Mouse (Mus musculus) ovary, adult 18-20 months (tissue): ENCODE results near the gene Evi2a.

Experiments used
- DNase-seq: peaks from one replicate; pipeline ENCODE4 v3.0.0; 2022; ENCODE audit warnings: low spot score, mixed read lengths

Gene Evi2a

DNA sequence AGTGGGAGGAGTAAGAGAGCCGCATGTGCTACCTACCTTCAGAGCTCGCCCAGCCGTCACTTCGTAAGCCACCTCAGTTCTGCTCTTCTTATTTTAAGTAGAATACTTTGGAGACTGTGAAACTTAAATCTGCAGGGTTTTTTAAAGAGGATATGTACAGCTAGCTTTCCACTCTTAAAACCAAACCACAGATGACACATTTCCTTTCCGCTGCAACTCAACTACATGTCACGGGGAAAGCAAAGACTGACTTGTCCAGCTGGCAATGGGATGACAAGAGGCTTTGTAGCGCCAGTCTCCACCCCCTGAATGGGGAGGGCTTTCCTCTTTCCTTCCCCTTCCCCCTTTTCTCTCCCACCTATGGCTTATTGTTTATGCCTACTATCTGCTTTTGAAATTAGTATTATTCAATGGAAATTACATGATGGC, at the start of gene Evi2a, which contains the start of gene Evi2:
Gene Evi2a, minus strand, starts transcription at position 277 of the 429 bp plus-strand sequence.
Gene Evi2, minus strand, starts transcription at position 257 of the 429 bp plus-strand sequence.
- DNase-seq: no peak

DNA sequence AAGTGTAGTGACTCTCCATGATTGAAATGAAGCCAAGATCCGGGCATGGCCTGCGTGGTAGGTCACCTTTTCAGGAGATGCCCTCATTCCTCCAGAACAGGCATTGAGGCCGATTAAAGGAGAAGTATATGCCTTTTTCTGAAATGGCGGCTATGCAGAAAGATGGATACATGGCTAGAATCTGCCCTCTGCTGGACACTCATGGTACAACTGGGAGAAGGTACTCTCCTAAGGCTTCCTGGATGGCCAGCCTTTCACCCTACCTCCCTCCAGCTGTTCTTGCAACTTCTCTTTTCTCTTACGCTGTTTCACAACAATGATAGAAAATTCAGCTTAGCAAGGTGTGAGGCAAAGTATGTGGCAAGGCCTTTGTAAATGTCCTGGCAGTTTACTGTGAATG, 47.3 kb upstream of the Evi2a start:
- DNase-seq: peak; percentile 19

DNA sequence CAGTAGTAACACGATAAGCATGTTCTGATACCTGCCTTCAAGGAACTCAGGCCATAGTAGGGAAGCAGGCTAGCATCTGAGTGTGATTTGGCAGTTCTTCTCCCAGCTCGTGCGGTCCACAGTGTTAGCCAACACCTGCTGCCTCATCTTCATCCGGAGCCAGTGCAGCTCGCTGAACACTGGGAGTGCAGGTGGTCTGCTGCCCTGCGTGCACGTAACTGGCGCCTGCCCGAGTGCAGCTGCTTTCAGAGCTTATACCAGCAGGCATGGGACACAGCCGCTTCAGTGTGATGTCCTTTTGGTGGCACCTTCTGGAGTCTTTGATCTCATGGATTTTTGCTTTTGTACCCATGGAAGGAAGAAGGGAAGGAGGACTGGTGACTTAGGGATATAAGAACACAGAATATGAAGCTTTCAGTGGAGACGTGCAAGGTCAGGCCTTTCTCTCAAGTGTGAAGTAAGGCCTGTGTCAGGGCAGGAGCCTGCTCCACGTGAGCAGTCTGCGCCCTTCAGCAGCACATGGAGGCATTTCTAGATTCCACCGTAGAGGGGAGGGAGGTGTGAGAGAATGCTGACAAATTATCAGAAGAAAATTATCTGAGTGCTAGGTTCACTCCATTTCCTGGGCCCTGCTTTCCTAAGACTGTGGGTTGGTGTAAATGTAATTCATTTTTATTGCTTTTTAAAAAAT, 45.1 kb upstream of the Evi2a start:
- no peak for DNase-seq

DNA sequence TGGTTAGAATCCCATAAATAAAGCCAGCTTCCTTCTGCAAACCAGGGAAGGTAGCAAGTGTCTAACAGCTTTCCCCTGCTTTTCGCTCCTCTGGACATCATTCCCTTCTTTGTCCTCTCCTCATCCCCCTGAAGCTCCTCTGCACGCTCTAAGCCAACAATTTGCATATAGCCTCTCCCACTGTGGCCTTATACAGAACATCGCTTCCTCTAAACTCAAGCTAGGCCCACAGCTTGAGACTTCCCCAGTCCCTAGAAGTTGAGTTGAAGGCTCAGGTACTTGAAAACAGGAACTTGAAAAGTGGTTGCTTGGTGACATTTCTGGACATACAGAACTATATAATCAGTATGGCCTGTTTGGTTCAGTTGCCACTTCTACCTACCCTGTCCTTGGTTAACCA, 43.4 kb upstream of the Evi2a start:
- DNase-seq: no peak

DNA sequence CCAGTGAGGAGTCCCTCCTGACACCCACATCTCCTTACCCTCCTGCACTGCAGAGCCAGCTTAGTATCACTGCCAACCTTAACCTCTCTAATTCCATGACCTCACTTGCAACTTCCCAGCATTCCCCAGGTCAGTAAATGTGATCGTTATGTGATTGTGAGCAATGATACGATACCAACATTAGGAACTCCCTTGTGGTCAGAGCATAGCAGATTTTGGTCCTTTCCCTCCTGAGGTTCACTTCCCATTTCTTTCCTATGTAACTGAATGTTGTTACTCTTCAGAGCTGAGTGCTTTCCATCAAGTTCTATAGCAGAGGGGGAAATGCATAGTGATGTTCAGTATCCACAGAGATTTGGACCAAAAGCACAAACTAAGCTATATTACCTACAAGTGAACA, 39.9 kb upstream of the Evi2a start:
- DNase-seq: no peak

DNA sequence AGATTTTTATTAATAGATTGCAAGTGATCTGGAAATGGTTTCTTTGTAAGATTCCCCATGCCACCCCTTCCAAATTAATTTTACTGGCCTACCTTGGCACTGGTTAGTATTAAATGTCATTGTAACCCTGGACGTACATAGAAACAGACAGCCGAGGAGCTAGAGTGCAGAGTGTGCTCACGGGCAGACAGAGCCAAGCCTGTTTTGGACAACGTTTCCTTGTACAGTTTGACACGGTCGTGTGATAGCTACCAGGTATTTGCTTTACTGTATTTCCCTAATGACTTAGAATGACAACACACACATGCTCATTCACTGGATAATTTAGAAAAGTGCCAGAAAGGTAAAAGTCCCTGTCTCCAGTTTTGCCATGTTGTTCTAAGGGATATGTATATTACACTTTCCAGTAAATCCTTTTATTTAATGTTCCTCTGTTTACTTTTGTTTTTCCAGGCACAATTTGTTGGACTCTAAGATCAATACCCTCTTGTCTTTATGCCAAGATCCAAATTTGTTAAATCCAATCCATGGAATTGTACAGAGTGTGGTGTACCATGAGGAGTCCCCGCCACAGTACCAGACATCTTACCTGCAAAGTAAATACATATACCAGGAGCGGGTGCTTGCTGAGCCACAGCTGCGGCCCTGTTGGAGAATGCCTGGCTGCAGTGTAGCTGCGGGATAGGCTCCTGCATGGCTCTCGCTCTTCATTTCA, 37.9 kb upstream of the Evi2a start:
- no peak for DNase-seq

DNA sequence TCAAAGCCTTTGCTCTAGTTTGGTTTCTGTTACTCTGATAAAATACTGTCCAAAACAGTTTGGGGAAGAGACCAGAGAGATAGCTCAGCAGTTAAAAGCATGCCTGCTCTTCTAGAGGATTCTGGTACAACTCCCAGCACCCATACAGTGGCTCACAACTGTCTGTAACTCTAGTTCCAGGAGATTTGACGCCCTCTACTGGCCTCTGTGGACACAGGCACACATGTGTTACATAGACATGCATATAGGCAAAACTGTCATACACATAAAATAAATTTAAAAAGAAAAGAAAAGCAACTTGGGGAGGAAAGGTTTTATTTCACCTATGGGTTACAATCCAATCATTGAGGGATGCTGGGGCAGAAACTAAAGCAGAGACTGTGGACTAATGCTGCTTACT, 36.5 kb upstream of the Evi2a start:
- no peak for DNase-seq

DNA sequence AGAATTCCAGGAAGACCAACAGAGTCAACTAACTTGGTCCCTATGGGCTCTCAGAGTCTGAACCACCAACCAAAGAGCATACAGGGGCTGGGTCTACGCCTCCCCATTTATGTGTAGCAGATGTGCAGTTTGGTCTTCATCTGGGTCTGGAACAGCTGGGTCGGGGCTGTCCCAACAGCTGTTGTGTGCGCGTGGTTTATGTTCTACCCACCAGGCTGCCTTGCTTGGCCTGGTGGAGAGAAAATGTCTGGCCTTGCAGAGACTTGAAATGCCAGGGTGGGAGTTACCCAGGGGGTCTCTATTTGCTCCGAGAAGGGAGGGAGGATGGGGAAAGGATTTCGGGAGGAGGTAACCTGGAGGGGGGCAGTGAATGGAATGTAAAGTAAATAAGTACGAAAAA, 33.1 kb upstream of the Evi2a start:
- DNase-seq: no peak

DNA sequence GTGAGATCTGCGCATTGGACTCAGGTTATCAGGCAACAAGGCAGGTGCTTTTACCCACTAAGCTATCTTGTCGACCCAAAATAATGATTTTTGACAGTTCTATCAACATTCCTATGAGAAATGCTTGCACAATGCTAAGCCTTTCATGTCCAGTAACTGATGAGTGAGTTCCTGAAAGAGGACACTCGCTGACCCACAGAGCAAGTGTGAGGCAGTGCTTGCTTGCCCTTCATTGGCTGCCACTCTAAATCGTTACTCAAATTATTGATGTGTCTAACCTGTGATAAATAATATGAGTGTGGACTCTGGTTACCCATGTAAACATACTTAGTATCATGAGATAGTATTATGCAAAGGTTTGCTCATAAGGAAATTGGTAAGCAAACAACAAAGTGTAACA, 30.1 kb upstream of the Evi2a start:
- no peak for DNase-seq

DNA sequence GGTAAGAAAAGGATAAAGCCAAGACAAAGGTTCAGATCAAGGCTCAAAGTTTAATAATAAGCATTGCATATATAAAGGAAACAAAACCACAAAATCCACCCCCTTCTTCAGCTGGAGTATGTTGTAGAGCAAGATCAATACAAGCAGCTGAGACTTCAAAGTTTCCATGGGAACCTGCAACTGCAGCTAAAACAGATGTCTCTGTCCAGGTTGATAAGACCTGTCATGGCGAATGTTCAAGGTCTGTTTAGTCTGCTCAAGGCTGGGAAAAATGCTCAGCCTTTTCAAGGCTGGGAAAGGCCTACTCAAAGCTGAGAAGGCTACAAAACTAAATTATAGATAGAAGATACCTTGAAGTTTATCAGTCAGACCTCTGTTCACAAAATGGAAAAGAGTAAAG, 22.2 kb upstream of the Evi2a start:
- peak; percentile 44 for DNase-seq

DNA sequence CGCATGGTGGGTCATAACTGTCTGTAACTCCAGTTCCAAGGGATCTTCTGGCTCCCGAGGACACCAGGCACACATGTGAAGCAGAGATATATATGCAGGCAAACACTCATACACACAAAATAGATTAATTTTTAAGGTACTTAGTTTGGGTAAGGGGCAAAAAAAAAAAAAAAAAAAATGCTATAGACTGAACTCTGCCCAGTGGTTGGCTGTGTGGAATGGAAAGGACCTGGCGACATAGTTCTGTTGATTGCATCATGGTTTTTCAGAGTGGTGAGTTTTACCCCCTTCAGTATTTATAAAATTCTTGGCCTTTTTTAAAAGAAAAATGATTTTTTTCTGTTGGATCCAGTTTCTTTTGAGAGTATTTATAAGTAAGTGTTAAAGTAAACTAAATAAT, 5.9 kb upstream of the Evi2a start:
- DNase-seq: no peak

DNA sequence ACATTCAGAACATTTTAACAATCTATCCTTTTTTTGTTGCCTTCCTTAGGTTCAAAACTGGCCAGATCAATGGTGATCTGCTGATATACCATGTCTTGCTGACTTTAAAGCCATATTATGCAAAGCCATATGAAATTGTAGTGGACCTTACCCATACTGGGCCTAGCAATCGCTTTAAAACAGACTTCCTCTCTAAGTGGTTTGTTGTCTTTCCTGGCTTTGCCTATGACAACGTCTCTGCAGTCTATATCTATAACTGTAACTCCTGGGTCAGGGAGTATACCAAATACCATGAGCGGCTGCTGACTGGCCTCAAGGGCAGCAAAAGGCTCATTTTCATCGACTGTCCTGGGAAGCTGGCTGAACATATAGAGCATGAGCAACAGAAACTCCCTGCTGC, 5.1 kb upstream of the Evi2a start:
- DNase-seq: no peak

DNA sequence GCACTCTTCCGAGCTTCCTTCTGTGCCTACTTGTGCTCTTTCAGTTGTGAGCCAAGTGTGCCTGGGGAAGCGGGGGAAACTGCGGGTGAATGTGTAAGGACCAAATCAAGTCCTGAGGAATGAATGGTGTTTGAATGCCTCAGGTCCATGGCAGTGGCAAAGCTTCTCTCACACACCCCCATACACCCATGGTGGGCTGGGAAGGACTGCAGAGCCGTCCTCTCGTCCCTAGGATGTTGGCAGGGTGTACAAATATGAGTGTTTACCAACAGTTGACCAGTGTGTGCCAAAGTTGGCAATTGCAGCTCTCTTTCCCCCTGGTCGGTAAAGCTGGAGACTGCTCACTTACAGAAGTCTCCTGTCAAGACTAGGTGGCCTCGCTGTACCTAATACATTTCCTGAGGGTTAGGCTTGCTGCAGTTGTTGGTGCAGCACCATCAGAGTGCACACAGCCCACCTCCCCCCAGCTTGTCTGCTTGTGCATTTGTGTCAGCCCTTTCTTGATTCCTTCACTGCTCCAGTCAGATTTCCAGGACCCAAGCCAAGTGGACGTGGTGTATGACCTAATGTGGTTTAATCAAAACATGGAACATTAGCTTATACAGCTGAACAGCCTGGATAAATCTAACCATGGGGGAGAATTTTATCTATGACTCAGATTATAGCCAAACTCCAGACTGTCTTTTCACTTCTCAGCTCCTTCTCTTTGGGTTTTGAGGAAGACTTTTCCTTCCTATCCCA, 3.7 kb upstream of the Evi2a start:
- DNase-seq: no peak

DNA sequence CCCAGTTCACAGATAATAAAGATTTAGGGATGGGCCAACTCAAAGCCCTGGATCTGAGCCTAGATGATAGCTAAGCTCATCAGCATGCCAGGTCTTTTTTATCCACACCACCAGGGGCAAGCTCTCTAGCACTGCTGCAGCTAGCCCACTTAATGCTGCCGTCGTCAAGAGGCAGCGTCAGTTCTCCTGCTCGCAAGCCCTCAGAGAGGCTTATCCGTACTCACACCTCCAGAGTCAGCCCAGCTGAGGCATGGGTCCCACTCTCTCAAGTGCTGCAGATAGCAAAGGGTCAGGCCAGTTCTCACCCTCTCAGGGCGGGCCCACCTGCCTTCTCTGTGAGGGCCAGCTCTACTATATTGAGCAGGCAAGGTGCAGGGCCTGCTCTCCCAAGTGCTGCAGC, 2.9 kb upstream of the Evi2a start:
- DNase-seq: no peak

DNA sequence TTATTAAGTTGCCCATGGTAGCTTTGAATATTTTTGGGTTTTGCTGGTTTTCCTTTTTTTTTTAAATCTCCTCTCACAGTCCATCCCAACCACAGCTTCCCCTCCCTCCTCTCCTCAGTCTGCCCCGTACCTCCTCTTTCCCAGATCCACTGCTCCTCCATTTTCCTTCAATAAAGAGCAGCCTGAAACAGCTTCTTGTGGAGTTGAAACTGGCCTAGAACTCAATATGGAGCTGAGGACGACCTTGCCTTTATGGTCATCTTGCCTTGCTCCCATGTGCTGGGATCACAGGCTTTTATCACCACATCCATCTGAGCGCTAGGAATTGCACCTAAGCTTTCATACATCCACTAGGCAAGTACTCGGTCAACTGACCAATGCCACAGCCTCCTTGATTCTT, 1.1 kb upstream of the Evi2a start:
- DNase-seq: no peak

DNA sequence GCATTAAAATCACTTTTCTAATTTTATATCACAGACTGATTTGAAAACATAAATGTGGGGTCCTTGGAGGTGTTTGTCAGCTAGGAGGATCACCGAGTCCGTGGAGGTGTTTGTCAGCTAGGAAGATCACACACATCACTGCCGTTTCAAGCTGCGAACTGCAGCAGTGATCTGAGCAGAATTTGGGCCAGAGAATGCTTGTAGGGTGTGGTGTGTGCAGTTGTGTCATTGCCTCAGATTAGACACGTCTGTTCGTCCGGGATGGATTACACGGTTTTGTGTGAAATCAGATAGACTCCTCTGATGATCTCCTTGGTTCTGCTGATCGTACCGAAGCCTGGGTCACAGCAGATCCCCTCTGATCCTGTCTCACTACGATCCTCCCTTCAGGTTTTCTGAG, 365 bp upstream of the Evi2a start:
- DNase-seq: no peak

DNA sequence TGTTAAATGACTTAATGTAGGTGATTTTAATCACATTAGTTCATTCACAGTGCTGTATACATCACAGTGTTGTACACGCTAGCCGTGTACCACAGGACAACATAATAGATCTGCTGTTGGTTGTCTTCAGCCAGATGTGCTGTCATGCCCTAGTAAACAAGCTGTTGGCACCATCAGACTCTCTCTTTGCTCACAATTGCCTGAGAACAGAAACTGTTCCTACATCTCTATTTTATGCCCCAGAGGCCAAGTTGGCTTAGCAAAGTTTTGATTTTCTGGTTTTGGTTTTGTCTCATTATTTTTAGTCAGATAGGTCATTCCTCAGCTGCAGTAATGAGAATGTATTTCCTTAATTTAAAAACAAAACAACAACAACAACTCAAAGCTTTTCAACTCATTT, 673 bp downstream of the Evi2a start:
- no peak for DNase-seq

DNA sequence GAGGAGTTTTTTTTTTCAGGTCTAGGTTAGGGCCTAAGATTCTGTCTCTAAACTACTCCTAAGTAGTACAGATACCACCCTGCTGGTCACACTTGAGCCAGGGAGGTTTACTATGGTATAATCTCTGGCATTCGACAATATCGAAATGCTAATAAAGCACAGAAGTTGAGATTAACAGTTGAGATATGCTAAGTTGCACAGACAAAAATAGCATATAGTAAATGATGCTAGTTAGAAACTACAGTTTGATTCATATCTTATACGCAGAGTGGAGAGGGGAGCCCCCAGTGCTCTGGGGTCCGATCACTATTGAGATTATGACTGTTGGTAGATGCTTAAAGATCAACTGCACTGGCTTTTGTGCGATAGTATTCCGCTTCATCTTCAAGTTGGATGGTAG, 1.2 kb downstream of the Evi2a start:
- DNase-seq: no peak

DNA sequence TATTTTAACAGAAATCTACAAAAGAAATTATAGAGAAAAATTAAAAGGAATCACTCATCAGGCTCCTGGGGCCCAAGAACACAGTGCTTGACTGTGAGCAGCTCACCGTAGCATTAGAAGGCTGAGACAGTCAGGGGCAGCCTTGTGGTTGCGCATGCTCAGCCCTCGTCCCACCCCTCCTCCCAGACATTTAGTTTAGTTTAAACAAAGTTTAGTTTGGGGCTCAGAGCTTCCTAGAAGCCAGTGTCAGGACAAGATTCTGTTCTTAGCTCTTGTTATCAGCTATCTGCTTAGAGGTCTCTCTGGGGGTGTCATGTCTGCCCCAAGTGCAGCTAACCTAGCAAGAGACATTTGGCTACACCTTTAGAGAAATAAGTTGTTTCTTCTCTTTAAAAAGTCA, 1.8 kb downstream of the Evi2a start:
- DNase-seq: no peak

DNA sequence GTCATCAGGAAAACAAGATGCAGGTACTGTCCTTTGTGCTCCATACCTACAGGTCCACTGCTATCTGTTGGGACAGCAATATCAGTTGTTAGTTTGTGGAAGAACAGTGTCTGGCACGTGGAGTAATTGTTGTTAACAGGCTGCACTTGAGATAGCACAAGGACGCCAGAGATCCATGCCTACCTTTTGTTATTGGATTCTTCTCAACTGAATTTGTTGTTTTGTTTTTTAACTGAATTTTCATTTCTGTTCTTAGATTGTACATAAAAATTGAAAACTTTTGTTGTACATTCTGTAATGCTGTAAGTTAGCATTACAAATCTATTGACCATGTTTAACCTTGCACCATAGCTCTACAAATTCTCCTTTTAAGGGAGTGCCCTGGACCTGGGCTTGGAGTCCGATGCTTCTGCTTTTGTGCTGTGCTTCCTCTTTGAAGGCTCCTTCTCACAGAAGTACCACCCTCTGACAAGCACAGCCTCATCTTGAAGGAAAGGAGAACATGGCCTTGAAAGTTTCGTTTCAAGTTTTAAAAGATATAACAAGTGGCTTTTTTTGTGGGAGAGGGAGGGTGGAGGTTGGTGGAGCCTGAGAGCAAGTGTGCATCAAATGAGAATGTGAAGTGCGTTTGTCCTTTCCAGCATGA, 2.5 kb downstream of the Evi2a start:
- DNase-seq: no peak

DNA sequence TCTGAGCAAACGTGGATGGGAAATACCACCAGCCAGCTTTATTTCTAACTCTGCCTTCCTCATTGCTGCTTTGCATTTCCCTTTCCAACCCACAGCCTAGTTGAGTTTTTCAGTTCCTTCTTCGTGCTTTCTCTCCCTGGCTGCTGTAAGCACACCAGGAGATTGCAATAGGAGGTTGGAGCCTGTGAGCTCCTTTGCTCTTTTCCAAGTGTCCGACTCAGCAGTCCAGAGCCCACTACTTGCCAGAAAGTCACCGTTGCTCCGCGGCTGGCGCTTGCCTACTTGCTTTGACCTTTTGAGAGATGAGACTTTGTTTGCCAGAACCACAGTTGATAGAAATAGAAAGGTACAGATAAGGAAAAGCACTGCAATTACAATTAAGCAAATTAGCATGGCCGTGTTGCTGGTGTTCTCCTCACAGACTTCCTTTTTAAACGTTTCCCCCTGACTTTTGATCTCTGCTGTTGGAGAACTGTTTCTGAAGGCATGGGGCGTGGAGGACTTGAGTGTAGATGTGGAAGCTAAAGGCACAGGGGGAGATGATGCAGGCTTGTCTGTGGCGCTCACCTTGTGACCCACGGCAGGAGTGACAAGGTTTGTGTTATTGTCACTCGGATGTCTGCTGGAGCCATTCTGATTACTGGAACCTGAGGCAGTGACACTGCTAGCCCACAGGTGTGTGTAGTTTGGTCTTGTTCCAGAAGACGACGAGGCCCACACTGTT, 3.2 kb downstream of the Evi2a start:
- DNase-seq: no peak

DNA sequence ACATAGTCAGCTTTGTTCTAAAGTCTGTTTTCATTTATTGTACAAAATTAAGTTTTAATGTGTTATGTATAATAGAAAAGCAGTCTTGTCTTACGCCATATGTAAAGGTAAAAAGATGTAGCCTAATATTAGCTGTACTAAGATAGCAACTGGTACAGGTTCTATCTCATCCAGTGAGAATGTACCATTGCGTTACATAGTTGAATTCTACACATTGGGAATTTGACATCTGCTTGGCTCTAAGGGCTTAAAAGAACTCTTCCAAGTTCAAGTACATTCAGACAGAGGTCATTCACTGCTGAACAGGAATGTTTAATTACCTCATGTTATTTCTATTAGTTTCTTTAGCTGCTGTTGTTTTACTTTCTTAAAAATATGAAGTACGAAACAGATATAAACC, 3.9 kb downstream of the Evi2a start:
- DNase-seq: no peak
